Mouse (Mus musculus): ENCODE data around the gene Aldh18a1. TPM values are rescaled to one million over a fixed set of nuclear protein-coding genes. Genes with fewer than 3 reads are reported as not detected.

The Aldh18a1 gene
- total and polyA plus RNA-seq, 3 experiments = 101 to 193 (median 120) TPM

GRCm38 (mm10) chr19:40510387-40511099, 77.7 kb downstream of the Aldh18a1 start:
- no peak overlapping the region for H3K9ac ChIP-seq (ENCODE audit: insufficient read depth, low read depth)
- DNase-seq (ENCODE audit: extremely low read depth) = no peak
- H3K4me3 ChIP-seq (replicated peaks in 1 of 3; ENCODE audit: low read depth in 2 of 3, low read length in 2 of 3, poor library complexity in 1 of 3) = no peak overlapping the region
- no peaks in the 10 kb centered on the region for H3K36me3 ChIP-seq (replicated peaks in 1 of 2; ENCODE audit: control insufficient read depth in 1 of 2, insufficient read depth in 1 of 2, low read length in 1 of 2)
- in situ Hi-C loops (cut with MboI; ENCODE audit: low pct_ligation_motif_present, low pct_unique_long_range_greater_than_20kb, low sequenced_read_pairs) (no loop called here), dilution Hi-C loops (cut with MboI; ENCODE audit: extremely low pct_ligation_motif_present, extremely low pct_unique_long_range_greater_than_20kb, low sequenced_read_pairs) (no loop called here)
- H3K79me2 ChIP-seq (replicated peaks; ENCODE audit: control insufficient read depth, extremely low read depth, insufficient read depth, poor library complexity, severe bottlenecking) = no peaks in the 10 kb centered on the region
- H3K27me3 ChIP-seq (replicated peaks) = no peaks in the 10 kb centered on the region
- no peak overlapping the region for H3K27ac ChIP-seq (ENCODE audit: insufficient read depth, low read depth)
- no peak for TF ChIP-seq USF2 (conservative IDR thresholded peaks at IDR 0.05; ENCODE audit: low read depth, low read length)
- TF ChIP-seq JUND (conservative IDR thresholded peaks at IDR 0.05; ENCODE audit: low read depth, low read length) = no peak
- no peak for TF ChIP-seq SIN3A (IDR thresholded peaks at IDR 0.05; ENCODE audit: low read length)
- no peak for TF ChIP-seq PAX5 (IDR thresholded peaks at IDR 0.05; ENCODE audit: low read length)
- TF ChIP-seq KAT2A (IDR thresholded peaks at IDR 0.05; ENCODE audit: insufficient replicate concordance, low read length) = no peak
- TF ChIP-seq ZKSCAN1 (IDR thresholded peaks at IDR 0.05; ENCODE audit: borderline replicate concordance, low read depth, low read length) = no peak
- TF ChIP-seq MAX (IDR thresholded peaks at IDR 0.05; ENCODE audit: low read length) = no peak
- no peak for TF ChIP-seq USF1 (IDR thresholded peaks at IDR 0.05; ENCODE audit: low read depth, low read length)
- no peak for TF ChIP-seq CTCF (conservative IDR thresholded peaks at IDR 0.05 in 1 of 2, IDR thresholded peaks at IDR 0.05 in 1 of 2; ENCODE audit: low read depth in 2 of 2, low read length in 2 of 2)
- no peak for TF ChIP-seq RAD21 (IDR thresholded peaks at IDR 0.05; ENCODE audit: low read depth, low read length)
- no peak for TF ChIP-seq GABPA (IDR thresholded peaks at IDR 0.05; ENCODE audit: insufficient replicate concordance, low read depth, low read length)
- TF ChIP-seq E2F4 (IDR thresholded peaks at IDR 0.05; ENCODE audit: insufficient replicate concordance, low read depth, low read length) = no peak
- no peak for TF ChIP-seq ZNF384 (IDR thresholded peaks at IDR 0.05; ENCODE audit: low read depth, low read length)
- no peak for TF ChIP-seq MYC (IDR thresholded peaks at IDR 0.05; ENCODE audit: low read depth, low read length)
- TF ChIP-seq SMC3 (IDR thresholded peaks at IDR 0.05; ENCODE audit: low read depth, low read length) = no peak
- no peak for TF ChIP-seq NELFE (IDR thresholded peaks at IDR 0.05; ENCODE audit: low read depth, low read length)
- TF ChIP-seq POLR2A (IDR thresholded peaks at IDR 0.05; ENCODE audit: low read depth, low read length) = no peak
- no peak for TF ChIP-seq RCOR1 (conservative IDR thresholded peaks at IDR 0.05; ENCODE audit: low read depth, low read length)
- no peak for TF ChIP-seq ZMIZ1 (IDR thresholded peaks at IDR 0.05; ENCODE audit: low read depth, low read length)
- TF ChIP-seq TBP (conservative IDR thresholded peaks at IDR 0.05; ENCODE audit: low read depth, low read length) = no peak
- no peak overlapping the region for H3K4me2 ChIP-seq (ENCODE audit: insufficient read depth, low read depth, poor library complexity, severe bottlenecking)
- H3K4me1 ChIP-seq (ENCODE audit: control insufficient read depth in 1 of 2, insufficient read depth in 2 of 2) = peaks cover 8 to 26% of the 10 kb centered on the region in 2 experiments; a peak in 3 of 4 replicates
- peaks cover 2% of the 10 kb centered on the region for H3K9me3 ChIP-seq (replicated peaks; ENCODE audit: low read length)

- dilution Hi-C loops (cut with MboI; ENCODE audit: extremely low pct_ligation_motif_present, extremely low pct_unique_long_range_greater_than_20kb, low sequenced_read_pairs) (no loop called here), in situ Hi-C loops (cut with MboI; ENCODE audit: low pct_ligation_motif_present, low pct_unique_long_range_greater_than_20kb, low sequenced_read_pairs) (no loop called here)
- Histone ChIP-seq H3K36me3 (replicated peaks in 1 of 2; ENCODE audit: control insufficient read depth in 1 of 2, insufficient read depth in 1 of 2, low read length in 1 of 2) (no peaks in the 10 kb centered on the region), H3K9me3 (replicated peaks; ENCODE audit: low read length) (peaks cover 2% of the 10 kb centered on the region), H3K4me3 (replicated peaks in 1 of 3; ENCODE audit: low read depth in 2 of 3, low read length in 2 of 3, poor library complexity in 1 of 3) (no peak overlapping the region), H3K4me2 (ENCODE audit: insufficient read depth, low read depth, poor library complexity, severe bottlenecking) (no peak overlapping the region), H3K79me2 (replicated peaks; ENCODE audit: control insufficient read depth, extremely low read depth, insufficient read depth, poor library complexity, severe bottlenecking) (no peaks in the 10 kb centered on the region), H3K9ac (ENCODE audit: insufficient read depth, low read depth) (no peak overlapping the region), H3K4me1 (ENCODE audit: control insufficient read depth in 1 of 2, insufficient read depth in 2 of 2) (peaks cover 11 to 30% of the 10 kb centered on the region in 2 experiments; a peak in 3 of 4 replicates), H3K27ac (ENCODE audit: insufficient read depth, low read depth) (no peak overlapping the region), H3K27me3 (replicated peaks) (no peaks in the 10 kb centered on the region)
- TF ChIP-seq ELF1 (IDR thresholded peaks at IDR 0.05; ENCODE audit: low read depth, low read length) (no peak), NELFE (IDR thresholded peaks at IDR 0.05; ENCODE audit: low read depth, low read length) (no peak), USF1 (IDR thresholded peaks at IDR 0.05; ENCODE audit: low read depth, low read length) (no peak)
- no peak for DNase-seq (ENCODE audit: extremely low read depth)
Observed at GRCm38 (mm10) chr19:40509274-40509673, 79.0 kb downstream of the Aldh18a1 start.

Measured in CH12.LX (cell line).